Mouse (Mus musculus): ENCODE data around the gene Tcf19.

GRCm38 (mm10) chr17:35539540-35539939, 22.9 kb upstream of the Tcf19 start:
- TF ChIP-seq CTCF (IDR thresholded peaks at IDR 0.05; ENCODE audit: extremely low read depth, insufficient read length, insufficient replicate concordance, low read depth, low read length) (no peak), POLR2A (IDR thresholded peaks at IDR 0.05; ENCODE audit: low read depth, low read length) (no peak)

All from small intestine, adult 2 months (tissue).